Mouse (Mus musculus) limb, embryonic 14.5 days (tissue): Measurements from ENCODE around the gene Cdh3. TPM values are rescaled to one million over a fixed set of nuclear protein-coding genes. Genes with fewer than 3 reads are reported as not detected.

ENCODE experiments used
- ATAC-seq: fragments of 200-750 bp; cut with Nextera tagmentation; 2 replicates; pipeline ENCODE4 v1.8.0; 2017; ENCODE audit warnings: low read depth, moderate number of reproducible peaks, moderate TSS enrichment; ENCODE audit not compliant: low FRiP score
- DNase-seq: peaks from one replicate; pipeline ENCODE4 v3.0.0-alpha.2; 2015; ENCODE audit warnings: low spot score
- H3K27ac ChIP-seq: fragments of 300-500 bp; sonication (generic); replicated peaks from 2 replicates; pipeline ENCODE4 v1.5.1; 2014; ENCODE audit warnings: low read depth, mild to moderate bottlenecking, low read length, moderate library complexity, mixed read lengths
- H3K27me3 ChIP-seq: fragments of 300-500 bp; sonication (generic); 2 replicates; pipeline ENCODE4 v1.6.1; 2014; ENCODE audit warnings: low read length, mixed read lengths; ENCODE audit not compliant: control insufficient read depth, insufficient read depth
- H3K36me3 ChIP-seq: fragments of 300-500 bp; sonication (generic); 2 replicates; pipeline ENCODE4 v1.6.1; 2014; ENCODE audit warnings: mild to moderate bottlenecking, low read length, moderate library complexity, mixed read lengths; ENCODE audit not compliant: control insufficient read depth, insufficient read depth
- H3K4me1 ChIP-seq: fragments of 300-500 bp; sonication (generic); 2 replicates; pipeline ENCODE4 v1.6.1; 2014; ENCODE audit warnings: antibody characterized with exemption, low read length, mixed read lengths; ENCODE audit not compliant: control insufficient read depth, insufficient read depth
- H3K4me2 ChIP-seq: fragments of 300-500 bp; sonication (generic); replicated peaks from 2 replicates; pipeline ENCODE4 v1.6.1; 2014; ENCODE audit warnings: low read depth, mild to moderate bottlenecking, low read length, moderate library complexity; ENCODE audit not compliant: severe bottlenecking
- H3K4me3 ChIP-seq: fragments of 300-500 bp; sonication (generic); replicated peaks from 2 replicates; pipeline ENCODE4 v1.5.1; 2014; ENCODE audit warnings: low read length
- H3K9ac ChIP-seq: fragments of 300-500 bp; sonication (generic); 2 replicates; pipeline ENCODE4 v1.6.1; 2014; ENCODE audit warnings: mild to moderate bottlenecking, low read depth, low read length, moderate library complexity; ENCODE audit not compliant: severe bottlenecking
- H3K9me3 ChIP-seq: fragments of 300-500 bp; sonication (generic); 2 replicates; pipeline ENCODE4 v1.6.1; 2016; ENCODE audit warnings: low read length; ENCODE audit not compliant: control insufficient read depth
- POLR2A ChIP-seq: fragments of 200-500 bp; IDR thresholded peaks from 2 replicates; pipeline ENCODE4 v1.8.0; 2012; ENCODE audit warnings: inconsistent platforms, mild to moderate bottlenecking, moderate library complexity, borderline replicate concordance; ENCODE audit not compliant: insufficient read depth, insufficient read length; ENCODE audit errors: extremely low read depth
- WGBS: fragments of 180-500 bp; shearing (Covaris S2); extraction: QIAGEN DNeasy Blood & Tissue Kit; methylation state at CpG from one replicate; pipeline ENCODE4 v1.1.7; 2014; 5-methylcytosine and 5-hydroxymethylcytosine counted together
- polyA plus RNA-seq, 2 experiments: library from polyadenylated mRNA; depleted of rRNA in 1 of 2; stranded (reverse) in 1 of 2; unstranded in 1 of 2; fragments of >200 nt; fragmentation: Nextera tagmentation in 1 of 2; extraction: Ambion mirVana in 1 of 2; gene quantifications; 2 replicates each; pipeline versions ENCODE4 v1.2.1 to v1.2.3; 2012 to 2014

The Cdh3 gene
- polyA plus RNA-seq, 2 experiments, result 23.0 to 49.5 TPM

GRCm38 (mm10) chr8:106606601-106607145 lies 96.0 kb downstream of the Cdh3 start:
- Histone ChIP-seq H3K4me2 (no peak overlapping the region), H3K36me3 (no peaks in the 10 kb centered on the region)
- 43% methylated on average over 9 of the region's 15 CpGs for WGBS

More at GRCm38 (mm10) chr8:106606601-106607145, 96.0 kb downstream of the Cdh3 start:
- ATAC-seq, result no peak
- Histone ChIP-seq H3K27ac (no peak overlapping the region), H3K4me3 (no peak overlapping the region), H3K27me3 (peaks cover 50% of the 10 kb centered on the region), H3K4me1 (peaks cover 11% of the 10 kb centered on the region; the same call in 1 of the 2 replicates), H3K9me3 (no peaks in the 10 kb centered on the region), H3K9ac (no peak overlapping the region)
- no peak for DNase-seq
- no peak for TF ChIP-seq POLR2A

Other genes starting within 250 kb of the Cdh3 start
- gene Smpd3, start 172.9 kb upstream of the Cdh3 start, polyA plus RNA-seq (2012; rRNA removed), result 17.5 and 22.5 TPM in 2 replicates
- 7.4 and 11.2 TPM in 2 replicates for gene Smpd3, start 172.9 kb upstream of the Cdh3 start, polyA plus RNA-seq (2014; fragmentation: Nextera tagmentation; extraction: Ambion mirVana)
- gene Zfp90, start 95.6 kb upstream of the Cdh3 start, polyA plus RNA-seq (2012; rRNA removed), result 15.2 and 19.7 TPM in 2 replicates
- gene Zfp90, start 95.6 kb upstream of the Cdh3 start, polyA plus RNA-seq (2014; fragmentation: Nextera tagmentation; extraction: Ambion mirVana), result 20.6 and 26.5 TPM in 2 replicates
- gene 6030452D12Rik, start 10.4 kb upstream of the Cdh3 start, polyA plus RNA-seq (2012; rRNA removed), result not detected in 2 replicates
- not detected in 2 replicates for gene 6030452D12Rik, start 10.4 kb upstream of the Cdh3 start, polyA plus RNA-seq (2014; fragmentation: Nextera tagmentation; extraction: Ambion mirVana)
- 27.8 and 43.1 TPM in 2 replicates for gene Gm10073, start 62.6 kb downstream of the Cdh3 start, polyA plus RNA-seq (2012; rRNA removed)
- 11.1 and 15.2 TPM in 2 replicates for gene Gm10073, start 62.6 kb downstream of the Cdh3 start, polyA plus RNA-seq (2014; fragmentation: Nextera tagmentation; extraction: Ambion mirVana)
- gene Cdh1, start 92.5 kb downstream of the Cdh3 start, polyA plus RNA-seq (2012; rRNA removed), result 21.7 and 25.2 TPM in 2 replicates
- 56.1 and 58.6 TPM in 2 replicates for gene Cdh1, start 92.5 kb downstream of the Cdh3 start, polyA plus RNA-seq (2014; fragmentation: Nextera tagmentation; extraction: Ambion mirVana)
- 5.9 and 6.5 TPM in 2 replicates for gene Tango6, start 172.2 kb downstream of the Cdh3 start, polyA plus RNA-seq (2012; rRNA removed)
- 6.5 and 7.0 TPM in 2 replicates for gene Tango6, start 172.2 kb downstream of the Cdh3 start, polyA plus RNA-seq (2014; fragmentation: Nextera tagmentation; extraction: Ambion mirVana)